Mouse (Mus musculus): Measurements from ENCODE around the gene Sh3kbp1. TPM values are rescaled to one million over a fixed set of nuclear protein-coding genes. Genes with fewer than 3 reads are reported as not detected.

Sh3kbp1 gene
- polyA plus RNA-seq, 1 experiment, result 32.0 TPM

DNA sequence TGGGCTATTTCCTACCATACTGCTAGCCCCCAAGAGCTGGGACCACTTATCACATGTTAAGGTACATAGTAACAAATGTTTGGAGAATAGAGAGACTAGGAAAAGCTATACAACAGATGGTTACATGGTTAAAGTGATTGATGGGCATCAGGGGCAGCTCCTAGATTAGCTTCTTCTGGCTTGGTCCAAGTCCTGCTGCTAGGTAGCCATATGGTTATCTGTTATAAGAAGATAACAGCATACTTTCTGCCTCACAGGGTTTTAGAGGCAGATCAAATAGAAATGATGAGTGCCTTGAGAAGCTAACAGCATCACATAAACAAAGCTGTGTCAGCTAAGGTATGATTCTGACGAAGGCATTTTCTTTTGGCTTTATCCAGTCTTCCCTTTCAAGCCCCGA, 334.3 kb downstream of the Sh3kbp1 start:
- no peak overlapping the region for H3K27ac ChIP-seq (ENCODE audit: insufficient read depth, low read length)
- H3K4me3 ChIP-seq (ENCODE audit: insufficient read depth, low read length), result no peak overlapping the region
- no peak for TF ChIP-seq CTCF (IDR thresholded peaks at IDR 0.05; ENCODE audit: extremely low read depth, insufficient read depth, low read length)
- TF ChIP-seq POLR2A (IDR thresholded peaks at IDR 0.05; ENCODE audit: extremely low read depth, insufficient read depth, low read length), result no peak
- H3K4me1 ChIP-seq (ENCODE audit: control insufficient read depth, insufficient read depth, low read length), result no peaks in the 10 kb centered on the region

DNA sequence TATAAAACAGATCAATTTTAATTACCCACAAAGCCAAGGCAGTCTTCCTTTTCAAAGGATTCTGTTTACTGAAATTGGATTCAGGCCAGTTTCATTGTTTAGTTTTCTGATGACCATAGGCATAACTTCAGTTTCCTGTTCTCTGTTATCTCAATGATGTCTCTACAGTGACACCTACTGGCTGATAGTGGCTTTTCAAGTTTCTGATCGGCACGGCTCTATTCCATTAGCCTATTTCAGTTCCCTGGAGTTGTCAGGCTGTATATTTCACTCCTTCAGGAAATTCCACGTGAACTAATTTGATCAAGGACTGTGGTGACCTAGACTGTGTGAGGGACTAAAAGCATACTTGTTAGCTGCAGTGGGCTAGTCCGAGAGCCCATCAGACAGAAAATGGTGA, 336.2 kb downstream of the Sh3kbp1 start:
- Histone ChIP-seq H3K4me1 (ENCODE audit: control insufficient read depth, insufficient read depth, low read length) (no peaks in the 10 kb centered on the region), H3K27ac (ENCODE audit: insufficient read depth, low read length) (no peak overlapping the region), H3K4me3 (ENCODE audit: insufficient read depth, low read length) (no peak overlapping the region)
- TF ChIP-seq CTCF (IDR thresholded peaks at IDR 0.05; ENCODE audit: extremely low read depth, insufficient read depth, low read length), result peak; percentile 44; the same call in 1 of the 2 replicates
- TF ChIP-seq POLR2A (IDR thresholded peaks at IDR 0.05; ENCODE audit: extremely low read depth, insufficient read depth, low read length), result no peak

DNA sequence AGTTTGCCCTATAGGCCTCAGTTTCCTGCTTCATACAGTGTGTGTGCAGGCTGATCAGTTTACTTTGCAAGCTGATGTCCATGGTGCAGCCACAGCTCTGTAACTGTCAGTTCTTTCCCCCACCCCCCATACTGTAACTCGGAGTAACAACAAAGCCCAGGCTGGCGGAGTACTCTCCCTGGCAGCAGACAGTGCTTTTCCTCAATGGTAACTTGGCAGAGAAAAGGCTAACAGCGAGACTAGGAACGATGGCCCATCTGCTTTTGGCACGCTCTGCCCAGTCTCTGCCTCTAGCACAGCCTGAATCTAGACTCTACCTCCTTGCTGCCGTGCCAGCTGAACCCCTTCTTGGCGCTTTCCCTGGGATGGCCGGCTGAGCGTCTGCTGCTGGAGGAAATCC, 336.9 kb downstream of the Sh3kbp1 start:
- TF ChIP-seq POLR2A (IDR thresholded peaks at IDR 0.05; ENCODE audit: extremely low read depth, insufficient read depth, low read length), result no peak
- TF ChIP-seq CTCF (IDR thresholded peaks at IDR 0.05; ENCODE audit: extremely low read depth, insufficient read depth, low read length), result no peak

DNA sequence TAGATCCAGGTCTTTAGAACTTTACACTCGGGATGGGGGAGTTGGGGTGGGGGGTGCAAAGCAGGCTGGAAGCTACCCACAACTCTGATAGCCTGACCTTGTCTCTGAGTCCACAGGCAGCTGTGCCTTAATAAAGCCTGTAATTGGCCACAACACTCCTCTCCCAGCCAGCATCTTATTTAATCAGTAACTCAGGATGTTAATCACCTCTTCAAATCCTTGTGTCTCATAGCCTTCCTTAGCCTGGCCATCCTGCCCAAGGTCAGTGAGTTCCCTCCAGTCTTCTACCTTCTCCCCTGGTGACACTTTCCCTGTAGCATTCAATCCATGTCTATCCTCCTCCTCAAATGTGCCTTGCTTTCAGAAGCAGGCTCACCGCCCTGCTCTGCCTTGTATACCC, 342.0 kb downstream of the Sh3kbp1 start:
- Histone ChIP-seq H3K4me1 (ENCODE audit: control insufficient read depth, insufficient read depth, low read length) (no peaks in the 10 kb centered on the region), H3K27ac (ENCODE audit: insufficient read depth, low read length) (no peak overlapping the region), H3K4me3 (ENCODE audit: insufficient read depth, low read length) (no peak overlapping the region)
- no peak for TF ChIP-seq POLR2A (IDR thresholded peaks at IDR 0.05; ENCODE audit: extremely low read depth, insufficient read depth, low read length)
- no peak for TF ChIP-seq CTCF (IDR thresholded peaks at IDR 0.05; ENCODE audit: extremely low read depth, insufficient read depth, low read length)

More for the DNA sequence above, 336.9 kb downstream of the Sh3kbp1 start:
- no peak overlapping the region for H3K27ac ChIP-seq (ENCODE audit: insufficient read depth, low read length)
- H3K4me3 ChIP-seq (ENCODE audit: insufficient read depth, low read length), result no peak overlapping the region
- H3K4me1 ChIP-seq (ENCODE audit: control insufficient read depth, insufficient read depth, low read length), result no peaks in the 10 kb centered on the region

DNA sequence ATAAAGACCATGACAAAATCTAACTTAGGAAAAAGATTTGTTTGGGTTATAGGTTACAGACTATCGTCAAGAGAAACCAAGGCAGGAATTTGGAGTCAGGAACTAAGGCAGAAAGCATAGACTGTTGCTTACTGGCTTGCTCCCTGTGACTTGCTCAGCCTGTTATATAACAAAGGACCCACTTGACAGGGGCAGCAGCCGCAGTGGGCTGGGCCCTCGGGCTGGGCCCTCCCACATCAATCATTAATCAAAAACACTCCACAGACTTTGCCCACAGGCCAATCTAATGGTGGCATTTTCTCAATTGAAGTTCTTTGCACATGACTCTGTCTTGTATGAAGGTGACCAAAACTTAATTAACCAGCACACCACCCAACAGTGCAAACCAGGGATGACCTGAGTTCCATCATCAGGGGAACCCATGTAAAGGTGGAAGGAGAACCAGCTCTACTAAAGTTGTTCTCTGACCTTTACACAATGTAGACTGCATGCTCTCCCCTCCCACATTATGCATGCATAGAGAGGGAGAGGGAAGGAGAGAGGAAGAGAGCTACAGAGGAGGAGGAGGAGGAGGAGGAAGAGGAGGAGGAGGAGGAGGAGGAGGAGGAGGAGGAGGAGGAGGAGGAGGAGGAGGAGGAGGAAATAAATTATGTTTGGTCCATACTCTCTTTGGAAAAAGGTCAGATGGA, 344.2 kb downstream of the Sh3kbp1 start:
- H3K4me3 ChIP-seq (ENCODE audit: insufficient read depth, low read length), result no peak overlapping the region
- no peak for TF ChIP-seq POLR2A (IDR thresholded peaks at IDR 0.05; ENCODE audit: extremely low read depth, insufficient read depth, low read length)
- H3K4me1 ChIP-seq (ENCODE audit: control insufficient read depth, insufficient read depth, low read length), result no peaks in the 10 kb centered on the region
- no peak overlapping the region for H3K27ac ChIP-seq (ENCODE audit: insufficient read depth, low read length)

DNA sequence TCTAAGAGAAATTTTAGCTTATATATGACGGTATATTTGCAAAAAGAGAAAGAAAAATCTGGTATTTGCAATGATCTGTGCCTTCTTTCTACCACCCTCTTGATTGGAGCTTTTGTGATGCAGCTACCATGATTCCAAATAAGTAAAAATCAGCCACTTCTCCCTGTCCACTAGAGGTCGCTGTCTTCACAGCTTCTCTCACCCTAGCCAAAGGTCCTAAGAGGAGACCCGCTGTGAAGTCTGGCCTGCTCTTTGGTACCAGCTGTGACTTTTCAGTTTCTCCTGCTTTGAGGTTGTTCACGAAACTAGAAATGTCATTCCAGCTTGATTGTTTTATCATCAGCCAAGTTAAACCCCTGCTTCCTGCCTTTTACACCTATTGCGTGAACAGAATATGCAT, 346.7 kb downstream of the Sh3kbp1 start:
- no peak overlapping the region for H3K4me3 ChIP-seq (ENCODE audit: insufficient read depth, low read length)
- TF ChIP-seq POLR2A (IDR thresholded peaks at IDR 0.05; ENCODE audit: extremely low read depth, insufficient read depth, low read length), result no peak
- TF ChIP-seq CTCF (IDR thresholded peaks at IDR 0.05; ENCODE audit: extremely low read depth, insufficient read depth, low read length), result peak; percentile 49

DNA sequence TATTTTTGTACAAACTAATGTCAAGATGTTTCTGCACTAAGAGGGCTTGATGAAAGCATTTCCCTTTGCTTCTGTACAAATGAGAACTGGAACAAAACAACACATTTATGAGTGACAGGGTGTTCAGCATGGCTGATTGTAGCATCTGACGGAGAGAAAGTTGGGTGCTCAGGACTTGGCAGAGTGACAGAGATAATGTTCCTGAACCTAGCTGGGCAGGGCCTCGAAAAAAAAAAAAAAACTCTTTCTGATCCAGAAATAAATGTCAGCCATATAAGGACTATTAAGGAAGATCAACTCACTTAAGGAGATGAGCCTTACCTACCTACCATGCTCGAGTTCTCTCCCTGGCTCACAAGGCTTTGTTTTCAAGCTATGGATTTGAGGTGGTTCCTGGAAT, 349.2 kb downstream of the Sh3kbp1 start:
- H3K4me1 ChIP-seq (ENCODE audit: control insufficient read depth, insufficient read depth, low read length), result no peaks in the 10 kb centered on the region
- H3K4me3 ChIP-seq (ENCODE audit: insufficient read depth, low read length), result no peak overlapping the region
- H3K27ac ChIP-seq (ENCODE audit: insufficient read depth, low read length), result no peak overlapping the region
- TF ChIP-seq POLR2A (IDR thresholded peaks at IDR 0.05; ENCODE audit: extremely low read depth, insufficient read depth, low read length) (no peak), CTCF (IDR thresholded peaks at IDR 0.05; ENCODE audit: extremely low read depth, insufficient read depth, low read length) (no peak)

More for the DNA sequence above, 346.7 kb downstream of the Sh3kbp1 start:
- Histone ChIP-seq H3K4me1 (ENCODE audit: control insufficient read depth, insufficient read depth, low read length) (no peaks in the 10 kb centered on the region), H3K27ac (ENCODE audit: insufficient read depth, low read length) (no peak overlapping the region)

DNA sequence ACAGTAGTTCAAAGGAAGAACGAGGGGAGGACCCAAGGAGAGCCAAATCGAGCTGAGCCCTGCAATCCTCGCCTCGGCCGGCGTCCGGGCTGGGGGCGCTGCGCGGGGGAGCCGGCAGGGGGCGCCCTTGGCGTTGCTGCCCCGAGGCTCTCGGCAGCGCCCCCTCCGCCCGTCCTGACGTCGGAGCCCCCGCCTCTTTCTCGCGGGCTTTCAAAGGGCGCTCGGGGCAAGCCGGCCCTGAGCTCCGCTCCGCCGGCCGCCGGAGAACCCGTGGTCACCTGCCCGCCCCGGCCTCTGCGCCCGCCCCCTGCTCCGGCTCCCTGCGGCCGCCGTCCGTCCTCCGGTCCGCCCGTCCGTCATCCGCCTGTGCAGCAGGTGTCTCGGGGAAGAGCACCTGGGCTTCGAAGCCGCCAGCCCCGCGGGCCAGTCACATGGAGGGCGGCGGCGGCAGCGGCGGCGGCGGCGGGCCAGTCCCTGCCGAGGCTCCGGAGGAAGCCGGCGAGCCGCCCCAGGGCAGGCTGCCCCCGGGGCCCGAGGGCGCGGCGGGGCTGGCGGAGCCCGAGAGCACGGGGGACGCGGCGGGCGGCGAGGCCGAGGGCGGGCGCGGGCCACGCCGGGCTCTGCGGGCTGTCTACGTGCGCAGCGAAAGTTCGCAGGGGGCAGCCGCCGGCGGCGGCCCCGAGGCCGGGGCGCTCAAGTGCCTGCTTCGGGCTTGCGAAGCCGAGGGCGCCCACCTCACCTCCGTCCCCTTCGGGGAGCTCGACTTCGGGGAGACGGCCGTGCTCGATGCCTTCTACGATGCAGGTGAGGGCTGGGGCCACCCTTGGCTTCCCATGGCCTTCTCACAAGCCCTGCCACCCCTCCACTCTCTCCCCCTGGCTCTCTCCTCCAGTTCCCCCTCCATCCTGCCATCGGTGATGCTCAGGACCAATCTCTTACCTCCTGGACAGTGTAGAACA, 361.2 kb downstream of the Sh3kbp1 start, which contains the start of gene Map3k15:
Gene Map3k15, plus strand, starts transcription at position 432 of the 959 bp plus-strand sequence.
- TF ChIP-seq POLR2A (IDR thresholded peaks at IDR 0.05; ENCODE audit: extremely low read depth, insufficient read depth, low read length) (no peak), CTCF (IDR thresholded peaks at IDR 0.05; ENCODE audit: extremely low read depth, insufficient read depth, low read length) (0 out of 2 replicates have a peak, but pooled peaks have one; percentile 21)
- H3K4me1 ChIP-seq (ENCODE audit: control insufficient read depth, insufficient read depth, low read length), result no peaks in the 10 kb centered on the region
- 0 out of 2 replicates have a peak within 1 kb of the TSS, but pooled peaks have one; percentile 20 for H3K4me3 ChIP-seq (ENCODE audit: insufficient read depth, low read length)
- H3K27ac ChIP-seq (ENCODE audit: insufficient read depth, low read length), result no peak within 1 kb of the TSS

DNA sequence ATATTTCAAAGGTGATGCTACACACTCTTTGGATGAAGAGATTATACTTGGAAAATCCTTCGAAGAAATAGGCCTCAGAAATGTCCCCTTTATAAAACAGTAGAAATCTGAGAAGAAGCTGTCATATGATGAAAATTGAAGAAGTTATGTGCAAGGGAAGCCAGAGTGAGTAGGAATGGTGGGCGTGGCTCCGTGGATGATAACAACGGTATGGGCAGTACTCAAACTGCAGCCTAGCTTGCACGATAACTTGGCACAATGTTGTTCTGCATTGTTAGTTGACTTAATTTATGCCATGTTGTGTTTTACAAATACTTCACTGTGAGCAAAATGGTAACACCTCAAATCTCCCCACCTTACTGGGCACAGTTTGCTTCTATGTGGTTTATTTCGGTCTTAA, 368.7 kb downstream of the Sh3kbp1 start:
- TF ChIP-seq POLR2A (IDR thresholded peaks at IDR 0.05; ENCODE audit: extremely low read depth, insufficient read depth, low read length), result no peak
- TF ChIP-seq CTCF (IDR thresholded peaks at IDR 0.05; ENCODE audit: extremely low read depth, insufficient read depth, low read length), result no peak

More for the DNA sequence above, 368.7 kb downstream of the Sh3kbp1 start:
- Histone ChIP-seq H3K4me3 (ENCODE audit: insufficient read depth, low read length) (no peak overlapping the region), H3K4me1 (ENCODE audit: control insufficient read depth, insufficient read depth, low read length) (no peaks in the 10 kb centered on the region), H3K27ac (ENCODE audit: insufficient read depth, low read length) (no peak overlapping the region)

Other genes with a start within 250 kb of the Sh3kbp1 start
- 53.9 and 59.2 TPM in 2 replicates for gene Map7d2, start 212.7 kb upstream of the Sh3kbp1 start, polyA plus RNA-seq (2012; rRNA removed)
- 9.2 and 10.1 TPM in 2 replicates for gene Bclaf3, start 100.6 kb upstream of the Sh3kbp1 start, polyA plus RNA-seq (2012; rRNA removed)